Comparison of ENCODE assay signal across 8 mouse cellular contexts in the genomic region with DNA sequence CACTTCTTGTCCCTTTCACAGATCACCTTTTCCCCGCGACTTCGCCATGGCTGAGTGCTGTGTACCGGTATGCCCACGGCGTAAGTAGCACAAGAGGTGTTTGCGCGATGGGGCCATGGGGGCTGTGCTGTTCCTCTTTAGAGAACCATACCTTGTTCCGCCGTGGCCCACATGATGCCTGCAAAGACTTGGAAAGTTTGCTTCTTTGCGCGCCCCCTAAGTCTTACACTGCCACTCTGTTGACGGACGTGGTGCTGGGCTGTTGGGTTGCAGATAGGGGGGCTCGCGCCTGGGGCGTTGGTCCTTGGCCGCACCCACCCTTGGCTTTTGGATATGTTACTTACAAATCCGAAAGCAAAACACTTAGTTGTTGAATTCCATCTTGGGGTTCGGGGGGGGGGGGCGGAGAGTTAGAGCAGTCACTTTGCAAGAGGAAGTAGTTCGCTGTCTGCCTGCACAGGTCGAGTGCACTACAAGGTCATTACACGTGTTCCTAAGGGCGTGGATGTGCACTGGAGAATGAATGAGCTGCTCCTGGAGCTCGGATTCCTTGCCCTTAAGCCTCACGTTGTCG. TPM values are rescaled to one million over a fixed set of nuclear protein-coding genes. Genes with fewer than 3 reads are reported as not detected.
DNase-seq lines count a peak whose midpoint lies in the region; ATAC-seq lines count a peak whose summit lies in the region.

No protein-coding gene starts in this region.

- H3K9me3 ChIP-seq in neural tube, embryonic 11.5 days (ENCODE audit: control insufficient read depth, low read length) = no peaks in the 10 kb centered on the region
- no peaks in the 10 kb centered on the region for H3K9me3 ChIP-seq in embryonic facial prominence, embryonic 15.5 days (replicated peaks)
- no peaks in the 10 kb centered on the region for H3K9me3 ChIP-seq in kidney, embryonic 14.5 days (ENCODE audit: control insufficient read depth, low read length)
- no peaks in the 10 kb centered on the region for H3K9me3 ChIP-seq in midbrain, embryonic 12.5 days

- H3K36me3 ChIP-seq in neural tube, embryonic 11.5 days (ENCODE audit: control insufficient read depth, insufficient read depth, low read length) = no peaks in the 10 kb centered on the region
- peaks cover 22% of the 10 kb centered on the region for H3K36me3 ChIP-seq in embryonic facial prominence, embryonic 15.5 days
- H3K36me3 ChIP-seq in kidney, embryonic 14.5 days (ENCODE audit: control insufficient read depth, insufficient read depth, low read length) = peaks cover 32% of the 10 kb centered on the region
- H3K36me3 ChIP-seq in midbrain, embryonic 12.5 days = peaks cover 19% of the 10 kb centered on the region

- H3K9ac ChIP-seq in neural tube, embryonic 11.5 days (ENCODE audit: low read length) = peak overlapping the region; percentile 96
- peak overlapping the region; percentile 91 for H3K9ac ChIP-seq in embryonic facial prominence, embryonic 15.5 days
- H3K9ac ChIP-seq in kidney, embryonic 14.5 days (ENCODE audit: low read depth, low read length) = peak overlapping the region; percentile 91
- H3K9ac ChIP-seq in midbrain, embryonic 12.5 days (replicated peaks) = peak overlapping the region; percentile 91

- no peak for DNase-seq in neural tube, embryonic 11.5 days (ENCODE audit: low spot score)
- no peak for DNase-seq in neural tube, embryonic 10.5 days (ENCODE audit: extremely low spot score, low spot score)
- no peak for DNase-seq in embryo, embryonic 11 days
- DNase-seq in cerebellum, postnatal 4 days (ENCODE audit: low spot score in 2 of 2) = no peak

- H3K27me3 ChIP-seq in neural tube, embryonic 11.5 days (ENCODE audit: control insufficient read depth, insufficient read depth, low read length) = no peaks in the 10 kb centered on the region
- no peaks in the 10 kb centered on the region for H3K27me3 ChIP-seq in embryonic facial prominence, embryonic 15.5 days
- no peaks in the 10 kb centered on the region for H3K27me3 ChIP-seq in kidney, embryonic 14.5 days (ENCODE audit: control insufficient read depth, insufficient read depth, low read length)
- H3K27me3 ChIP-seq in midbrain, embryonic 12.5 days = no peaks in the 10 kb centered on the region

- H3K4me1 ChIP-seq in neural tube, embryonic 11.5 days (ENCODE audit: control insufficient read depth, insufficient read depth, low read length) = peaks cover 11% of the 10 kb centered on the region; the same call in 1 of the 2 replicates
- peaks cover 29% of the 10 kb centered on the region for H3K4me1 ChIP-seq in embryonic facial prominence, embryonic 15.5 days
- peaks cover 28% of the 10 kb centered on the region for H3K4me1 ChIP-seq in kidney, embryonic 14.5 days (ENCODE audit: control insufficient read depth, insufficient read depth, low read length)
- peaks cover 24% of the 10 kb centered on the region for H3K4me1 ChIP-seq in midbrain, embryonic 12.5 days

- ATAC-seq in neural tube, embryonic 11.5 days (ENCODE audit: insufficient read depth, low FRiP score, low TSS enrichment) = no peak
- no peak for ATAC-seq in embryonic facial prominence, embryonic 15.5 days (ENCODE audit: insufficient number of reproducible peaks, low FRiP score, low TSS enrichment, low read depth)
- no peak; the same call in 1 of the 2 replicates for ATAC-seq in kidney, embryonic 14.5 days (ENCODE audit: low FRiP score, low TSS enrichment)
- no peak; the same call in none of the 2 replicates for ATAC-seq in midbrain, embryonic 12.5 days (ENCODE audit: low FRiP score, low read depth)
- no peak for ATAC-seq in activated CD4-positive, CD25-positive, alpha-beta regulatory T cell, adult 4 months

- H3K27ac ChIP-seq in neural tube, embryonic 11.5 days (ENCODE audit: low read depth, low read length) = peak overlapping the region; percentile 85
- peak overlapping the region; percentile 96 for H3K27ac ChIP-seq in embryonic facial prominence, embryonic 15.5 days (replicated peaks)
- peak overlapping the region; percentile 97 for H3K27ac ChIP-seq in kidney, embryonic 14.5 days (ENCODE audit: low read depth, low read length)
- peak overlapping the region; percentile 88 for H3K27ac ChIP-seq in midbrain, embryonic 12.5 days (replicated peaks)

- WGBS in neural tube, embryonic 11.5 days = 0% methylated on average over 28 of the region's 28 CpGs
- under 1% methylated on average over 28 of the region's 28 CpGs for WGBS in embryonic facial prominence, embryonic 15.5 days
- under 1% methylated on average over 28 of the region's 28 CpGs for whole genome bisulfite sequencing in kidney, embryonic 14.5 days
- under 1% methylated on average over 28 of the region's 28 CpGs for WGBS in midbrain, embryonic 12.5 days

- peak overlapping the region; percentile 97 for H3K4me3 ChIP-seq in neural tube, embryonic 11.5 days (ENCODE audit: low read depth, low read length)
- peak overlapping the region; percentile 72 for H3K4me3 ChIP-seq in embryonic facial prominence, embryonic 15.5 days (replicated peaks)
- H3K4me3 ChIP-seq in kidney, embryonic 14.5 days (ENCODE audit: low read length) = peak overlapping the region; percentile 98
- H3K4me3 ChIP-seq in midbrain, embryonic 12.5 days = peak overlapping the region; percentile 98

- peak overlapping the region; percentile 86 for H3K4me2 ChIP-seq in neural tube, embryonic 11.5 days (ENCODE audit: low read depth)
- peak overlapping the region; percentile 77 for H3K4me2 ChIP-seq in embryonic facial prominence, embryonic 15.5 days (replicated peaks)
- H3K4me2 ChIP-seq in kidney, embryonic 14.5 days (replicated peaks; ENCODE audit: low read depth, low read length) = peak overlapping the region; percentile 77
- H3K4me2 ChIP-seq in midbrain, embryonic 12.5 days (replicated peaks) = peak overlapping the region; percentile 76

RNA-seq across cellular contexts. Expression of a gene that starts 6.9 kb away (rescaled TPM):
- 297 and 310 TPM in 2 replicates for polyA plus RNA-seq in neural tube, embryonic 11.5 days (2014; fragmentation: Nextera tagmentation; extraction: Ambion mirVana)
- 221 and 226 TPM in 2 replicates for polyA plus RNA-seq in embryonic facial prominence, embryonic 15.5 days (2015; fragmentation: Nextera tagmentation; extraction: Ambion mirVana)
- 319 and 349 TPM in 2 replicates for polyA plus RNA-seq in kidney, embryonic 14.5 days (2014; fragmentation: Nextera tagmentation; extraction: Ambion mirVana)
- polyA plus RNA-seq in midbrain, embryonic 12.5 days (2016; fragmentation: Nextera tagmentation; extraction: Ambion mirVana) = 253 and 275 TPM in 2 replicates
- 100 to 1,000 TPM; 247 to 248 TPM for polyA plus RNA-seq in activated CD4-positive, CD25-positive, alpha-beta regulatory T cell, adult 4 months (2017; shearing (Covaris generic))

RNA-seq across cellular contexts. Expression of a gene that starts 16.9 kb away (rescaled TPM):
- 14.0 and 16.0 TPM in 2 replicates for polyA plus RNA-seq in neural tube, embryonic 11.5 days (2014; fragmentation: Nextera tagmentation; extraction: Ambion mirVana)
- polyA plus RNA-seq in embryonic facial prominence, embryonic 15.5 days (2015; fragmentation: Nextera tagmentation; extraction: Ambion mirVana) = 20.4 and 20.7 TPM in 2 replicates
- 24.1 and 27.3 TPM in 2 replicates for polyA plus RNA-seq in kidney, embryonic 14.5 days (2014; fragmentation: Nextera tagmentation; extraction: Ambion mirVana)
- 13.4 and 14.6 TPM in 2 replicates for polyA plus RNA-seq in midbrain, embryonic 12.5 days (2016; fragmentation: Nextera tagmentation; extraction: Ambion mirVana)
- 10 to 100 TPM; 17.4 to 27.6 TPM for polyA plus RNA-seq in activated CD4-positive, CD25-positive, alpha-beta regulatory T cell, adult 4 months (2017; shearing (Covaris generic))
